Mouse (Mus musculus): ENCODE measurements around the gene Gm6268.

DNA sequence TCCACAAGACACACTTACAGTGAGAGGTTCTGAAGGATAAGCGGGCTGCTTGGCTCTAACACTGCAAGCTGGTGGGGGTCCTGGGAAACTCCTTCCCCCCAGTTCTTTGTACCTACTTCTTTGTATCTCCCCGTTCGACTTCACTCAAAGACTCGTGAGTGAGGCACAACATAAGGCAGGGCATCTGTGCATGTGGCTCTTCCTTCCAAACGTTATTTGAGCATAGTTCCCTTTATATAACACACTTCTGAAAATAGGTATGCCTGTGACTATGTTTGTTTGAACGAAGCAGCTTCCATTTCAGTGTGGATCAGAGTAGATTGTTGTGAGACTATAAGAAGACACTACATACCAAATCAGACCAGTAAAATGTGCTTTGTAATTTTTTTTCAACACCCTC, 8.4 kb upstream of the Gm6268 start:
- no peak for TF ChIP-seq CTCF (IDR thresholded peaks at IDR 0.05; ENCODE audit: borderline replicate concordance, extremely low read depth, insufficient read depth, insufficient read length)
- TF ChIP-seq POLR2A (IDR thresholded peaks at IDR 0.05; ENCODE audit: borderline replicate concordance, extremely low read depth, insufficient read depth, insufficient read length, poor library complexity, severe bottlenecking): no peak
